In genomic region chr3:107431268-107431667, GRCm38 (mm10) we compare ENCODE assay signal across 11 mouse cellular contexts. TPM values are rescaled to one million over a fixed set of nuclear protein-coding genes. Genes with fewer than 3 reads are reported as not detected.
DNase-seq lines count a peak whose midpoint lies in the region; ATAC-seq lines count a peak whose summit lies in the region.
"Had no signal": no experiment of that assay in that cellular context is flagged by ENCODE, and none has a peak within 500 bp of the region (broad histone marks: within the 10 kb centered on the region; RNA-seq: fewer than 3 reads in every experiment).

No protein-coding gene starts in this region.

- no peaks in the 10 kb centered on the region for H3K36me3 ChIP-seq in limb, embryonic 12.5 days
- H3K36me3 ChIP-seq in limb, embryonic 10.5 days: no peaks in the 10 kb centered on the region
- no peaks in the 10 kb centered on the region for H3K36me3 ChIP-seq in embryonic facial prominence, embryonic 14.5 days (ENCODE audit: control insufficient read depth, insufficient read depth, low read length)
- no peaks in the 10 kb centered on the region for H3K36me3 ChIP-seq in hindbrain, embryonic 12.5 days
- H3K36me3 ChIP-seq in midbrain, embryonic 16.5 days (ENCODE audit: control insufficient read depth, insufficient read depth, low read length): no peaks in the 10 kb centered on the region
- H3K36me3 ChIP-seq: intestine, embryonic 15.5 days; liver, embryonic 13.5 days had no signal

- peaks cover 10% of the 10 kb centered on the region for H3K4me1 ChIP-seq in limb, embryonic 12.5 days (replicated peaks)
- peaks cover 9% of the 10 kb centered on the region; the same call in 1 of the 2 replicates for H3K4me1 ChIP-seq in limb, embryonic 10.5 days
- no peaks in the 10 kb centered on the region for H3K4me1 ChIP-seq in embryonic facial prominence, embryonic 14.5 days (ENCODE audit: control insufficient read depth, insufficient read depth, low read length)
- peaks cover 10% of the 10 kb centered on the region for H3K4me1 ChIP-seq in hindbrain, embryonic 12.5 days
- peaks cover 4% of the 10 kb centered on the region; the same call in 1 of the 2 replicates for H3K4me1 ChIP-seq in midbrain, embryonic 16.5 days (ENCODE audit: control insufficient read depth, insufficient read depth, low read length)
- H3K4me1 ChIP-seq: intestine, embryonic 15.5 days; liver, embryonic 13.5 days had no signal

- peak; percentile 68; the same call in 1 of the 2 replicates for ATAC-seq in limb, embryonic 12.5 days (ENCODE audit: insufficient number of reproducible peaks, insufficient read depth, low FRiP score, low TSS enrichment, low read depth)
- ATAC-seq in embryonic facial prominence, embryonic 14.5 days (ENCODE audit: low read depth): peak; percentile 75; the same call in 1 of the 2 replicates
- peak; percentile 62; the same call in 1 of the 2 replicates for ATAC-seq in hindbrain, embryonic 12.5 days (ENCODE audit: low FRiP score)
- ATAC-seq in midbrain, embryonic 16.5 days: peak; percentile 77
- ATAC-seq: intestine, embryonic 15.5 days had no signal

- 13% methylated on average over 1 of the region's 1 CpGs for WGBS in limb, embryonic 12.5 days
- 38% methylated on average over 1 of the region's 1 CpGs for WGBS in limb, embryonic 10.5 days
- 8% methylated on average over 1 of the region's 1 CpGs for WGBS in embryonic facial prominence, embryonic 14.5 days
- whole genome bisulfite sequencing in hindbrain, embryonic 12.5 days: 6% methylated on average over 1 of the region's 1 CpGs
- WGBS in midbrain, embryonic 16.5 days: 11% methylated on average over 1 of the region's 1 CpGs

- no peak overlapping the region for H3K4me3 ChIP-seq in limb, embryonic 12.5 days (replicated peaks)
- no peak overlapping the region for H3K4me3 ChIP-seq in limb, embryonic 10.5 days
- H3K4me3 ChIP-seq in embryonic facial prominence, embryonic 14.5 days (ENCODE audit: low read depth, low read length): no peak overlapping the region
- H3K4me3 ChIP-seq in hindbrain, embryonic 12.5 days: no peak overlapping the region
- no peak overlapping the region for H3K4me3 ChIP-seq in midbrain, embryonic 16.5 days (ENCODE audit: low read depth, low read length)
- H3K4me3 ChIP-seq: intestine, embryonic 15.5 days; liver, embryonic 13.5 days had no signal

- H3K27ac ChIP-seq in limb, embryonic 12.5 days: no peak overlapping the region
- no peak overlapping the region for H3K27ac ChIP-seq in limb, embryonic 10.5 days
- H3K27ac ChIP-seq in embryonic facial prominence, embryonic 14.5 days (replicated peaks; ENCODE audit: low read depth, low read length): no peak overlapping the region
- H3K27ac ChIP-seq in hindbrain, embryonic 12.5 days: 0 out of 2 replicates have a peak overlapping the region, but pooled peaks have one; percentile 9
- 0 out of 2 replicates have a peak overlapping the region, but pooled peaks have one; percentile 26 for H3K27ac ChIP-seq in midbrain, embryonic 16.5 days (ENCODE audit: low read length)
- H3K27ac ChIP-seq: intestine, embryonic 15.5 days; liver, embryonic 13.5 days had no signal

- no peaks in the 10 kb centered on the region for H3K9me3 ChIP-seq in limb, embryonic 12.5 days
- no peaks in the 10 kb centered on the region for H3K9me3 ChIP-seq in limb, embryonic 10.5 days (replicated peaks)
- no peaks in the 10 kb centered on the region for H3K9me3 ChIP-seq in embryonic facial prominence, embryonic 14.5 days (ENCODE audit: control insufficient read depth, low read length)
- H3K9me3 ChIP-seq in hindbrain, embryonic 12.5 days (replicated peaks): no peaks in the 10 kb centered on the region
- H3K9me3 ChIP-seq in midbrain, embryonic 16.5 days (replicated peaks; ENCODE audit: control insufficient read depth, low read length, poor library complexity, severe bottlenecking): no peaks in the 10 kb centered on the region
- H3K9me3 ChIP-seq: intestine, embryonic 15.5 days; liver, embryonic 13.5 days had no signal

- H3K27me3 ChIP-seq in limb, embryonic 12.5 days: peaks cover 15% of the 10 kb centered on the region
- H3K27me3 ChIP-seq in limb, embryonic 10.5 days (ENCODE audit: low read depth, poor library complexity, severe bottlenecking): no peaks in the 10 kb centered on the region
- no peaks in the 10 kb centered on the region for H3K27me3 ChIP-seq in embryonic facial prominence, embryonic 14.5 days (replicated peaks; ENCODE audit: control insufficient read depth, insufficient read depth, low read length)
- H3K27me3 ChIP-seq in hindbrain, embryonic 12.5 days: no peaks in the 10 kb centered on the region
- H3K27me3 ChIP-seq in midbrain, embryonic 16.5 days (ENCODE audit: control insufficient read depth, insufficient read depth, low read depth, low read length): no peaks in the 10 kb centered on the region
- H3K27me3 ChIP-seq: intestine, embryonic 15.5 days; liver, embryonic 13.5 days had no signal

- H3K4me2 ChIP-seq in limb, embryonic 12.5 days: no peak overlapping the region
- no peak overlapping the region for H3K4me2 ChIP-seq in embryonic facial prominence, embryonic 14.5 days (ENCODE audit: low read depth, low read length)
- no peak overlapping the region for H3K4me2 ChIP-seq in hindbrain, embryonic 12.5 days (replicated peaks)
- H3K4me2 ChIP-seq in midbrain, embryonic 16.5 days (ENCODE audit: low read length): no peak overlapping the region
- H3K4me2 ChIP-seq: heart, embryonic 11.5 days; intestine, embryonic 15.5 days; liver, embryonic 13.5 days had no signal

- DNase-seq in limb, embryonic 10.5 days (ENCODE audit: low spot score): no peak
- DNase-seq in embryonic facial prominence, embryonic 14.5 days (ENCODE audit: low spot score): peak; percentile 86
- no peak for DNase-seq in T-cell, adult 2 months (ENCODE audit: low spot score)
- no peak for DNase-seq in thymus, postnatal 36 days
- DNase-seq: liver, embryonic 13.5 days; right cerebral cortex, postnatal 14 days had no signal

- no peak overlapping the region for H3K9ac ChIP-seq in limb, embryonic 12.5 days (replicated peaks)
- H3K9ac ChIP-seq in embryonic facial prominence, embryonic 14.5 days (ENCODE audit: low read depth, low read length): no peak overlapping the region
- no peak overlapping the region for H3K9ac ChIP-seq in hindbrain, embryonic 12.5 days
- no peak overlapping the region for H3K9ac ChIP-seq in midbrain, embryonic 16.5 days (ENCODE audit: low read depth, low read length)
- H3K9ac ChIP-seq: intestine, embryonic 15.5 days; liver, embryonic 13.5 days had no signal

RNA-seq across cellular contexts. Expression of gene Kcnc4, which starts 28.1 kb away (rescaled TPM):
- polyA plus RNA-seq in limb, embryonic 12.5 days (2016; fragmentation: Nextera tagmentation; extraction: Ambion mirVana): 0.12 TPM in 1 of 2 replicates, not detected in the other
- polyA plus RNA-seq in limb, embryonic 10.5 days (2016; fragmentation: Nextera tagmentation; extraction: Ambion mirVana): not detected in 2 replicates
- polyA plus RNA-seq in embryonic facial prominence, embryonic 14.5 days (2014; fragmentation: Nextera tagmentation; extraction: Ambion mirVana): 0.94 and 1.3 TPM in 2 replicates
- 0.71 and 0.73 TPM in 2 replicates for polyA plus RNA-seq in hindbrain, embryonic 12.5 days (2016; fragmentation: Nextera tagmentation; extraction: Ambion mirVana)
- polyA plus RNA-seq in midbrain, embryonic 16.5 days (2015; fragmentation: Nextera tagmentation; extraction: Ambion mirVana): 5.8 and 8.8 TPM in 2 replicates
- polyA plus RNA-seq: liver, embryonic 13.5 days had no signal

Comparison
In these comparisons a context has a peak if more than half of its experiments do, and no peak if none do; other contexts are left out.
1. H3K27ac ChIP-seq: peak in hindbrain, embryonic 12.5 days (single experiment) and midbrain, embryonic 16.5 days (single experiment); none in limb, embryonic 12.5 days (single experiment), limb, embryonic 10.5 days (single experiment) and embryonic facial prominence, embryonic 14.5 days (single experiment).
2. Peak in every context shown above with its lines, with median percentiles within 50 percentile points of each other: ATAC-seq.